Mouse (Mus musculus): ENCODE results near the gene Pappa.

The Pappa gene

DNA sequence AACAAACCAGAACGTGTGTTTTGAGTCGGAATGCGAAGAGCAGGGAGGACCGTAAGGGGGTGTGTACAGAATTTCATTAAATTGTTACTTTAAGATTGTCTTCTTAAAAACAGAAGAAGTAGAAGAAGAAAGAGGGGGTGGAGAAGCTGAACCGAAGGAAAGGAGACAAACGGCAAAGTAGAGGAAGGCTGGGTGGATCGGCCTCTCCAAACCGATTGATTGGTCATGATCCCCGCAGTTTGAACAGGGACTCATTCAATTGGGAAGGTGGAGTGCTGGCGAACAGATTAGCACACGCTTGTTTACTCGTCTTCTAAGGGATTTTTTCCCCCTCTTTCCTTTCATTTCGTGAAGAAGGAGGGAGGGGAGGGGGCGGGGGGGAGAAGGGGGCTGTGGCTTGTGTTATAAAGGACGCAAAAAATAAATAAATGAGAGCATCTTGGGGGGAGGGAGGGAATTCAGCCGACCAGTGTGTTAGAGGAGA, at the start of gene Pappa:
Pappa (plus strand) TSS at position 434 of the 484 bp plus-strand sequence.
- no peak for DNase-seq (ENCODE audit: extremely low read depth, low read depth, low spot score)

DNA sequence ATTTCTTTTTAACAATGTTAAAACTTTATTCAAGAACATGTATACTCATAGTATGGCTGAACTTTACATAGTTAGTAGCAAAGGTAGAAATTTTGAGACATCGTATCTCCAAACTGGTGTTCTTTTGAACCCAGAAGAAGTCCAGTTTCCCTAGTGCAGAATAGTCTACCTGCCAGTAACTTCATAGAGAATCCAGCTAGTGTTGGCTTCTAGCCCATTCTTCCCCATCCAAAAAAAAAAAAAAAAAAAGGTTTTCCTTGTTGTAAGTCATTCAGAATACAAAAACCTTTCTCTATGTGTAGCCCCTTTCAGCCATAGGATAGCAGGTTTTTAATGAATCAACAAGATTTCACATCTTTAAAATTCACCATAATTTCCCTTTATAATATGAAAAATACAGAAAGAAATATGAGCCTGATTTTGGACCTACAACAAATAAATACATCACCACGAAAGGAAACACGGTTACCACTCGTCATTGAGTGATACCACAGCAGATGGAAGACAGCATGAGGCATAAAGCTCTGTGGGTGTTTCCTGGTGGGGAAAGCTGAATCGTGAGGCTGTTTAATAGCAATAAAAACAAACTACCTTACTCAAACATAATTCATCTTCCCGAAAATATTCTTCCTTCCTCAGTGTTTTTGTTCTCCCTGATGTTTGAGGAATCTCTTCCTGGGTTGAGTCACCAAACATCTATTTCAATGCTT, 45.9 kb upstream of the Pappa start:
- DNase-seq (ENCODE audit: extremely low read depth, low read depth, low spot score) = no peak

- peak; percentile 45 for DNase-seq (ENCODE audit: extremely low read depth, low read depth, low spot score)
Observed at GRCm38 (mm10) chr4:65086864-65087263, 37.1 kb upstream of the Pappa start.

DNA sequence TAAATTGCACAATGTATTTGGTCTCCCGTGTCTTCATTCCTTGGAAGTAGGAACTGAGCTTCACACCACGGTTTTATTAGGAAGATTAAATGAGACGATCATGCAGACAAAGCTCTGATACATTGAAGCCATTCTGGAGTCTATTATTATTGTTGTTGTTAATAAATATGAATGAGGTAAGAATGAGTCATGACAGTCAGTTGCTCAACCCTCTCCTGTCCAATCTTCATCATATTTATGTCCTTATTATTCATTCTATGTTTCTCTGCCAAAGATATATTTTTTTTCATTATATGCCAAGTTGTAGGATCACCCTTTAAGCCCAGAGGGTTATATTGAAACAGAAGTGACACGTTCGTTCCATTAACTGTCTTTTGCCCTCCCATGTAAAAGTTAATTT, 36.4 kb upstream of the Pappa start:
- peak; percentile 5 for DNase-seq (ENCODE audit: extremely low read depth, low read depth, low spot score)

DNA sequence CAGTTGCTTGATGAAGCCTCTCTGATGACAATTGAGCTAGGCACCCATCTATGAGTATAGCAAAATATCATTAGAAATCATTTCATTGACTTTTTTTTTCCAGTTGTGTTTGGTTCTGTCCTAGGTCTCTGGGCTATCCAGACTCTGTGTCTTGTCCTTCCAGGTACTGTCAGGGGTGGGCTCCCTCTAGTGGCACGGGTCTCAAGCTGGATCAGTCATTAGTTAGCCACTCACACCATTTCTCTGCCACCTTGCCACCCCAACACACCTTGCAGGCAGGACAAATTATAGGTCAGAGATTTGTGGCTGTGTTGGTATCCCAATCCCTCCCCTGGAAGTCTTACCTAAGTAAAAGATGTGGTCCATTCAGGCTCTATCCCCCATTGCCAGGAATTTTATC, 31.8 kb upstream of the Pappa start:
- no peak for DNase-seq (ENCODE audit: extremely low read depth, low read depth, low spot score)

DNA sequence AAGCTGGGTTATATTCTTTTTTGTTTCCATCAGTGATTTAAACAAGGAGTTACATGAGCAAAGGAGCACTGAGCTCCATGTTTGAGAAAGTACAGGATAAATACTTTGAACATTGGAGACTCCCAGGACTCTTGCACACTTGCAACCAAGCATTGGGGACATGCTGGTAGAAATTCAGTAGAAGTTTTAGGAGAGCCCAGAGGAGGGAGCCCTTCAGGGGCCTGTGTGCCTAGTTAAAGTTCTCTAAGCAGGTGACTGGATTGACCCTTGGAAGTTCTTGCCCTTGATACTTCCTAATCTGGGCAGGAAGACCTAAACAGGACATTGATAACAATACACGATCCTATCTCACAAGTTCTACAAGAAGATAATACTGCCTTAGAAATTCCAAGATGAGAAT, 3.6 kb upstream of the Pappa start:
- DNase-seq (ENCODE audit: extremely low read depth, low read depth, low spot score) = no peak

DNA sequence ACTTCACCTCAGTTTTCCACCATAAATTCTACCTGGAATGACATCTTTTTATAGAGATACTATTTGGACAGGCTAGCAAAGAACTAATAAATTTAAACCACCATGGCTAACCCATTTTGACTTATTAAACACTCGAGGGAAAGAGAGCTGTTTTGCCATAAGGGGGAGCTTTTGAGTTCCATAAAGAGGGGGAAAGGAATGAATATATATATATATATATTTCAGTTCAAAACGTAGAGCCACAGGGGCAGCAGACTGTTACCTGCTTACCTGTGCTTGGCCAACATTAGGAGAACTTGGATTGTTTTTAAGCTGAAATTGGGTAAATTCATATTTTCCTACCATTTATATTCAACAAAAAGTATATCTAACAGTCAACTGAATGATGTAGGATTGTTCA, 1.1 kb upstream of the Pappa start:
- no peak for DNase-seq (ENCODE audit: extremely low read depth, low read depth, low spot score)

DNA sequence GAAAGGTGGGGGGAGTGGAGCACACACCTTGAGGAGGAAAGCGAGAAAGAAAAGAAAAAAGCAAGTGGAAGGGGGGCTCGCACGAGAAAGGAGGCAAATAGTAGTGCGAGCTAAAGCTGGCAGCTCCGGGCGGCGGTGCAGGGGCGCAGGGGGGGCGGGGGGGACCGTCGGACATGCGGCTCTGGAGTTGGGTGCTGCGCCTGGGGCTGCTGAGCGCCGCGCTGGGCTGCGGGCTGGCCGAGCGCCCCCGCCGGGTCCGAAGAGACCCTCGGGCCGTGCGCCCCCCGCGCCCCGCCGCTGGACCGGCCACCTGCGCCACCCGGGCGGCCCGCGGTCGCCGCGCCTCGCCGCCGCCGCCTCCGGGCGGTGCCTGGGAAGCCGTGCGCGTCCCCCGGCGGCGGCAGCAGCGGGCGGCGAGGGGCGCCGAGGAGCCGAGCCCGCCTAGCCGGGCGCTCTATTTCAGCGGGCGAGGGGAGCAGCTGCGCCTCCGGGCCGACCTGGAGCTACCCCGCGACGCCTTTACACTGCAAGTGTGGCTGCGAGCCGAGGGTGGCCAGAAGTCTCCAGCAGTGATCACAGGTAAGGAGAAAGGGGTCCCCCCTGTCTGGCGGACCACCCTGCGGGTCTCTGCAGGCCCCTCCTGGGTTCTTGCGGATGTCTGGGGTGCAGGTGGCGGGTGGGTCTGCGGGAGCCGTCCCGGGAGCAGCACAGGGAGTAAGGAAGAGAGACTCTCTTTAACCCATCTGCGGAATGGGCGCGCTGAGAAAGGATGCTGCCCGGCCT, 586 bp downstream of the Pappa start:
- no peak for DNase-seq (ENCODE audit: extremely low read depth, low read depth, low spot score)

GRCm38 (mm10) chr4:65125341-65126332, 1.7 kb downstream of the Pappa start:
- DNase-seq (ENCODE audit: extremely low read depth, low read depth, low spot score) = no peak

GRCm38 (mm10) chr4:65126451-65127290, 2.7 kb downstream of the Pappa start:
- DNase-seq (ENCODE audit: extremely low read depth, low read depth, low spot score) = no peak

GRCm38 (mm10) chr4:65127291-65127590, 3.3 kb downstream of the Pappa start:
- no peak for DNase-seq (ENCODE audit: extremely low read depth, low read depth, low spot score)

DNA sequence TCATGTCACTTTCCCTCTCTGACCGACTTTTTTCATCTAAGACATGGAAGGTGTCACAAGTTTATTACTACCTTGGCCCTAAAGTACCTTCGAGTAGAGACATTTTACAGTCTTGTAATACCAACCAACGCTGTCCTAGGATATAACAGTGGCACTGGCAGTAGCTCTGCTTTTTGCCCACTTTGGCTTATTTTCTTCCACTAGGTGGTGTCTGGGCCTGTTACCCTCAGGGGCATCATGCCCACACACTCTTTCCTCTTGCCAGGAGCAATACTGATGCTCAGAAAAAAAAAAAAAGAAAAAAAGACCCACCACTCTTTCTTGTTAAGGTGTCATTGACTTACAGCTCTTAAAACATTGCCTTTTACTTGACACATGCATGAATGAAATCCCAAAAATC, 8.7 kb downstream of the Pappa start:
- no peak for DNase-seq (ENCODE audit: extremely low read depth, low read depth, low spot score)

DNA sequence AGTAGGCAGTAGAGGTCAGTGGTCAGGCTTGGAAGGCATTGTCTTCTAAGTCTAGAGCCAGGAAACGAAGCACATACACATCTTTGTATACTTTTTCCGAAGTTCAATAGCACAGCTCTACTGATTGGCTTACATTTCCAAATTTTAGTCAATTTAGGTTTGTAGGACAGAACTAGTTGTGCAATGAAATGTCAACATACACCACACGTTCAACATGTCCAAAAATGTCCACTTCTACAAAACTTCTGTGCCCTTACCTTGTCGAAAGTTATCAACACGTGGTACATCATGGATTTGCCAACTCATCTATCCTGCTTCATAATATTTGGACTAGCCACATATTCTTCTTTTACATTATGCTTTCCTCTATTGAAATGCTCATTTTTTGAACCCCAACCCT, 10.4 kb downstream of the Pappa start:
- DNase-seq (ENCODE audit: extremely low read depth, low read depth, low spot score) = no peak

DNA sequence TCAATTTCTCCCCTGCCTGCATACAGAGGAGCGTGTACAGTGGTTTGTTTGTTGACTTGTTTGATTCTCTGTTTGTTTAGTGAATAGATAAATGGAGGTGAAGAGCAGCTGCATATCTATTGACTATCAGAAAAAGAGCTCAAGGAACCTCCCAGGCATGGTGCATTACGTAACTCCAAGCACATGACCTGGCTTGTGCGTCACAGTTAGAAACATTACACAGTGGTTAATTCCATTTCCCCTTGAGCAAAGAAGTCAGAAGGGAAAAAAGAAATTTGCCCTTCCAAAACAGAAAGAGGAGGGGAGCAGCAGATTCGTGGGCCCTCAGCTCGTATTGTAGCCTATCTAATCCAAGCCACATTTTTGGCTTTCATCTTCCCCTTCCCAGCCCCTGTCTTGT, 11.1 kb downstream of the Pappa start:
- DNase-seq (ENCODE audit: extremely low read depth, low read depth, low spot score) = no peak

GRCm38 (mm10) chr4:65136541-65136940, 12.6 kb downstream of the Pappa start:
- no peak for DNase-seq (ENCODE audit: extremely low read depth, low read depth, low spot score)

DNA sequence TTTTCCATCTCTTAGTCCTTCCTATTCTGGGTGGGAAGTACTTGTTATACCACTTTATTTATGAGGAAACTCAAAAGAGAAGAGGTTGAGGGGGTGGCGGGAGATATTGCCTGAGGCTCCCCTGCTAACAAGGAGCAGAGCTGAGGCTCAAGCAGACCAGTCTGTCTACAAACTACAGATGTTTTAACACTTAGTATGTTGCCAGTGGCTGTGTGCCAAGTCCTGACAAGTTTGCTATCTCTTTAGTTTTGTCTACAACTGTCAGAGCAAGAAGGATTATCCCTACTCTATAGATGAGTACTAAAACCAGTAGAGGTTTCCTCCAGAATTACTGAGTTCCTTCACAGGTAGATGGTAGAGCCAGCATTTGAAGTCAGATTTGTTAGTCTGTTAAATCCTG, 23.0 kb downstream of the Pappa start:
- no peak for DNase-seq (ENCODE audit: extremely low read depth, low read depth, low spot score)

- DNase-seq (ENCODE audit: extremely low read depth, low read depth, low spot score) = no peak
Observed at GRCm38 (mm10) chr4:65153601-65154000, 29.6 kb downstream of the Pappa start.

- DNase-seq (ENCODE audit: extremely low read depth, low read depth, low spot score) = no peak
Observed at GRCm38 (mm10) chr4:65156231-65156630, 32.3 kb downstream of the Pappa start.

DNA sequence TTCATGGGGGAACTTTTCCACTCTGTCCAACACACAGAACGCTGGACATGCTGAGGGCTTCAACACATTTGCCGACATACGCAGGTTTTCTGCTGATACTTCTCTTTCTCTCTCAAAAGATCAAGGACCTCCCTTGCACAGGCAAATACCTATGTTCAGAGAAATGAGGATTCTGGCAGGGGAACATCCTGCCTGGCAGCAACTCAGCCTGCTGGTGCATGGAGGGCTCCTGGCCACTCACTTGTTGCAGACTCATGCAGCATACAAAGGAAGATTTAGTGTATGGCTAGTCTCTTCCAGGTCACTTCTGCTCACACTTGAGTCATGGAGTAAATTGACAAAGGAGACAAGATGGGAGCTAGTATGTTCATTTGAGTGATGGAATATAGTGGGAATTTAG, 34.7 kb downstream of the Pappa start:
- no peak for DNase-seq (ENCODE audit: extremely low read depth, low read depth, low spot score)

GRCm38 (mm10) chr4:65159481-65159880, 35.5 kb downstream of the Pappa start:
- no peak for DNase-seq (ENCODE audit: extremely low read depth, low read depth, low spot score)

All from fat pad, adult 2 months (tissue).